Mouse (Mus musculus) urinary bladder, adult 18-20 months (tissue): ENCODE results near the gene Adamts2.

Experiments
- DNase-seq, 2 experiments: peaks; one replicate each; pipeline ENCODE4 v3.0.0; 2022; ENCODE audit warnings: low spot score in 2 of 2, mixed read lengths in 2 of 2

The Adamts2 gene

GRCm38 (mm10) chr11:50601641-50602355 is at the start of gene Adamts2:
TSS of gene Adamts2 (plus strand) at chr11:50602084.
- peak; percentile 67 to 77 for DNase-seq

GRCm38 (mm10) chr11:50557064-50557463 is 44.8 kb upstream of the Adamts2 start:
- DNase-seq = no peak

- DNase-seq = no peak
Measured at GRCm38 (mm10) chr11:50559108-50559507, 42.8 kb upstream of the Adamts2 start.

- no peak for DNase-seq
Measured at GRCm38 (mm10) chr11:50565466-50566211, 36.2 kb upstream of the Adamts2 start.

GRCm38 (mm10) chr11:50571448-50571847 is 30.4 kb upstream of the Adamts2 start:
- DNase-seq = no peak

- DNase-seq = no peak
Measured at GRCm38 (mm10) chr11:50576521-50576920, 25.4 kb upstream of the Adamts2 start.

- peak in 1 of 2 experiments; percentile 21 for DNase-seq
Measured at GRCm38 (mm10) chr11:50587026-50587425, 14.9 kb upstream of the Adamts2 start.

- DNase-seq = peak in 1 of 2 experiments; percentile 37
Measured at GRCm38 (mm10) chr11:50587787-50588186, 14.1 kb upstream of the Adamts2 start.

- peak in 1 of 2 experiments; percentile 52 for DNase-seq
Measured at GRCm38 (mm10) chr11:50589060-50589459, 12.8 kb upstream of the Adamts2 start.

- no peak for DNase-seq
Measured at GRCm38 (mm10) chr11:50591053-50591452, 10.8 kb upstream of the Adamts2 start.

- DNase-seq = no peak
Measured at GRCm38 (mm10) chr11:50592892-50593553, 8.9 kb upstream of the Adamts2 start.

GRCm38 (mm10) chr11:50596571-50596970 is 5.3 kb upstream of the Adamts2 start:
- DNase-seq = no peak

- DNase-seq = no peak
Measured at GRCm38 (mm10) chr11:50599156-50599555, 2.7 kb upstream of the Adamts2 start.

GRCm38 (mm10) chr11:50602356-50603081 is 635 bp downstream of the Adamts2 start:
- peak; percentile 42 to 62 for DNase-seq

- DNase-seq = peak; percentile 33 to 42
Measured at GRCm38 (mm10) chr11:50603082-50603910, 1.4 kb downstream of the Adamts2 start.

- DNase-seq = no peak
Measured at GRCm38 (mm10) chr11:50604371-50604770, 2.5 kb downstream of the Adamts2 start.

GRCm38 (mm10) chr11:50611181-50611580 is 9.3 kb downstream of the Adamts2 start:
- DNase-seq = no peak

- DNase-seq = no peak
Measured at GRCm38 (mm10) chr11:50617015-50617543, 15.2 kb downstream of the Adamts2 start.

- DNase-seq = no peak
Measured at GRCm38 (mm10) chr11:50620926-50621325, 19.0 kb downstream of the Adamts2 start.

- no peak for DNase-seq
Measured at GRCm38 (mm10) chr11:50621364-50621763, 19.5 kb downstream of the Adamts2 start.
